Mouse (Mus musculus): ENCODE results near the gene St3gal6.
"Not testable (repeated sequence)": the region's sequence is repeated elsewhere in the genome, so short reads cannot be mapped to it uniquely, and the experiment has no call there.

St3gal6 gene

DNA sequence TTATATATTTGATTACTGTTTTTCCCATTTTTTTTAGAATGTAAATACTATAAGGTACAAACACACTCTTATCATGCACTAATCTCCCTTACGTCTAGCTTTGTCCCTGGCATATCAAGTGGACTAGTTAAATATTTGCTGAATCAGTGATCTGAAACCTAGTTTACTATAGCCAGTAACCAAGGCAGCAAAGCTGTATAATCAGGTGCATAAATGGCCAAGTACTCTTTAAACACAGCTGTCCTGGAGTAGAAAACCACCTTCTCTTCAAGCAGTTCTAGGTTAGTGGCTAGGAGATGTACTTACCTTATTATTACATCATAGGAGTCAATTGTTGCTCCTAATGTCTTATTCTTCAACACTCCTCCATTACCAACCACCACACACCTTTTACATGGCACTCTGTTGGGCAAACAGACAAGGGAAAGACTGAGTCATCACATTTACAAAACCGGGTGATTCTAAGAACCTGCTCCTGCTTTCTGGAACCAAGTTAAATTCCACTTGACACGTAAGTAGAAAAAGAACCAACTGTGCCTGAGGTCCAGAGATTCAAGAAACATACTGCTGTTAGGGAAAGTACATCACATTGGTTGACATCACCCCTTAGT is 48.4 kb downstream of the St3gal6 start:
- DNase-seq (ENCODE audit: low spot score in 2 of 2) = no peak

GRCm38 (mm10) chr16:58474875-58475274 is 49.2 kb downstream of the St3gal6 start:
- DNase-seq (ENCODE audit: low spot score in 2 of 2) = no peak

GRCm38 (mm10) chr16:58470841-58471240 is 53.2 kb downstream of the St3gal6 start:
- no peak for DNase-seq (ENCODE audit: low spot score in 2 of 2)

DNA sequence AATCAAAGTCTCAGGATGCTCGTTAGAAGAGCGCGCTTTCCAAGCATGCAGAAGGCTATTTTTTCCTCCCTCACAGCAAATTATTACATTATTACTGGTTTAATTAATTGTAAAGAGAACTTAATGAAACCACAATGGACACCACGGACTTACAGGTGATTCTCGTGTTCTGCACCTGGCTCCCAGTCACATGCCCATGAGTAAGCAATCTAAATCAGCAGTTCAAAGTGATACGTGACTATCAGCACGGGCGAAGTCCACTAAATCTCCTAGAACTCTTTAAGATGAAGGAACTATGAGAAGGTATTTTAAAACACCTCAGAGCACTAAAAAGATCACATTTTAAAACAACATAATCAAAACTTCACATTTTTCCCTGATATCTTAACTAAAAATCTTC is 54.0 kb downstream of the St3gal6 start:
- no peak for DNase-seq (ENCODE audit: low spot score in 2 of 2)

DNA sequence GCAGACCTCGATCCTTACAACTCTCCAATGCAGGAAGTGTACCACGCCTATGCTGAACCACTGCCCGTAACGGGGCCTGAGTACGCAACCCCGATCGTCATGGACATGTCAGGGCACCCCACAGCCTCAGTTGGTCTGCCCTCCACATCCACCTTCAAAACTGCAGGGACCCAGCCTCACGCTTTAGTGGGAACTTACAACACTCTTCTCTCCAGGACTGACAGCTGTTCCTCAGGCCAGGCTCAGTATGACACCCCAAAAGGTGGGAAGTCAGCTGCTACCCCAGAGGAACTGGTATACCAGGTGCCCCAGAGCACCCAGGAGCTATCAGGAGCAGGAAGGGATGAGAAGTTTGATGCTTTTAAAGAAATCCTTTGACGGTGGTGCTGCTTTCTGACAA is 58.6 kb downstream of the St3gal6 start:
- DNase-seq (ENCODE audit: low spot score in 2 of 2) = no peak

DNA sequence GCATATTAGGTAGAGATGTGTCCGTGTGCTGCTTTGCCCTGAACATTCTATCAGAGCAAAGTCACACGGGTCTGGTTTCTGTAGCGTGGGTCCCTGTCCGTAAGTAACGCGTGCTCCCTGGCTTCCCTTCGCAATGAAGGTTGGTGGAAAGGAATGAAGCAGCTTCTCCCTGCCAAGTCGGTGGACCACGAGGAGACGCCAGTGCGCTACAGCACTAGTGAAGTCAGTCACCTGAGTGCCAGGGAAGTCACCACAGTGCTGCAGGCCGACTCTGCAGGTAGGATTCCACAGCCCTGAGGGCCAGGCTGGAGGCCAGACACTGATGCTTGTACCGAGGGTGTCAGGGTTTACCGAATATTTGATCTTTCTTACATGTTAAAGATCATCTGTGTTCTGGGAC is 60.0 kb downstream of the St3gal6 start:
- no peak for DNase-seq (ENCODE audit: low spot score in 2 of 2)

DNA sequence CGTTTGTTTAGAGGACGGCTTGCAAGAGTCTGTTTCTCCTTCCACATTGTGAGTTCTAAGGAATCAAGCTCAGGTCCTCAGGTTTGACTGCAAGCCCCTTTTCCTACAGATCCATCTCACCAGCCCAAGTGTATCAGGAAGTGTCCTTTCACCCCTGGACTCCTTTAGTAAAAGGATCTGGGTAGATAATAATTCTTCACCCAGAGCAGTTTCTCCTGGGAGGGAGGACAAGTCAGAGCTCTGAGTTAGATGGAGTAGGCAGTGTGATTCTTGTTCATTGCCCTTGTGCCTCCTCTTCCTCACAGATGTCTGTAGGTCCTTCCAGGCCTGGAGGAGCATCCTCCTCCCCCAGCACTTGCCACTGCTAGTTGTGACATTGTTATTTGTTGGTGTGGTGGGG is 61.5 kb downstream of the St3gal6 start:
- no peak for DNase-seq (ENCODE audit: low spot score in 2 of 2)

GRCm38 (mm10) chr16:58461856-58462518 is 62.1 kb downstream of the St3gal6 start:
- DNase-seq (ENCODE audit: low spot score in 2 of 2) = no peak

DNA sequence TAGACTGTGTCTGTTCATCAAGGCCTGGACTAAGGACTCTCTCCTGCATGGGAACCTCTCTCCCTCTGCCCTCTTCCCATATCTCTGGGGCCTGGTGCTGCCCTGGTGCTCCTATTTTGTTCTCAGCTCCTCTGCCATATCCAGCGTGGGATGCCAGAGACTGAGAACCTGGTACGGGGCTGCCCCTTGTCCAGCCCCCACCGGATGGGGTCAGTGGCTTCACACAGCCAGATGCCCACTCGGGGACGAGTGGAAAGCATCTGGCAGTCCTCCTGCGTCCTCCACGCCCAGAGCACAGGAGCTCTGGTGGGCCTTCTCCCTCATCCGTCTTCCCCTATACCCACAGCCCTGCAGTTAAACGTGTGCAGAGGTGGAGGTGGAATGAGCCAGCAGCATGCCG is 63.7 kb downstream of the St3gal6 start:
- no peak for DNase-seq (ENCODE audit: low spot score in 2 of 2)

- DNase-seq (ENCODE audit: low spot score in 2 of 2) = not testable (repeated sequence)
Measured at GRCm38 (mm10) chr16:58459966-58460365, 64.1 kb downstream of the St3gal6 start.

DNA sequence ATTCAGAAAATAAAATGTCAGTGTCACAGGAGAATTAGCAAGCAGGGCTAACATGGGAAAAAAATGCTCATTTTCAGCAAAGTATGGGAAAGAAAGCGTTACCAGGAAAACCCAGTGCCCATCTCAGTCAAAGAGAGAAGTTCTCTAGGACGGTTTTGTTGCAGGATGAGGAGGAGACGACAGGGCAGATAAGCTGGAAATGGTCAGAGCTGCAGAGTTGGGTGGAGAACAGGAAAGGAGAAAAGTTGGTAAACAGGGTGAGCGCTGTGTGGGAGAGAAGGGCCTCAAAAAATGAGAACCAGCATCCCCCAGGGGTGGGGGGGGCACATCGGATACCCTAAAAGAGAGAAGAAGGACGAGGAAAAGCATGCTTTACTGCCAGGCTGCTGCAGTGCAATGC is 67.1 kb downstream of the St3gal6 start:
- no peak for DNase-seq (ENCODE audit: low spot score in 2 of 2)

- DNase-seq (ENCODE audit: low spot score in 2 of 2) = no peak
Measured at GRCm38 (mm10) chr16:58456445-58456844, 67.6 kb downstream of the St3gal6 start.

DNA sequence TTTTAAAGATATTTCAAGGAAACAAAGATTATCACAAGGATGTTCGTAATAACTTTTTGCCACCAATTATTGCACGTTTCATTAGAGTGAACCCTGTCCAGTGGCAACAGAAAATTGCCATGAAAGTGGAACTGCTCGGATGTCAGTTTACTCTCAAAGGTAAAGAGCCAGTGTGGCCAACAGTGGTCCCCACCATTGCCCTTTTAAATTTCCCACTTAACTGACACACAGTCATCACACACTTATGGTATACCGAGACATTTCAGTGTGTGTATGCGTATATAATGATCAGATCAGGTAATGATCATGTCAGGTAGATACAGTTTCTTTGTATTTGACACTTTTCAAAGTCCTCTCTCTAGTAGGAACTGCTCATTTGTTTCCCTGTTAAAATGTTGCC is 68.9 kb downstream of the St3gal6 start:
- DNase-seq (ENCODE audit: low spot score in 2 of 2) = no peak

GRCm38 (mm10) chr16:58454617-58455016 is 69.4 kb downstream of the St3gal6 start:
- peak in 1 of 2 experiments; percentile 65 for DNase-seq (ENCODE audit: low spot score in 2 of 2)

DNA sequence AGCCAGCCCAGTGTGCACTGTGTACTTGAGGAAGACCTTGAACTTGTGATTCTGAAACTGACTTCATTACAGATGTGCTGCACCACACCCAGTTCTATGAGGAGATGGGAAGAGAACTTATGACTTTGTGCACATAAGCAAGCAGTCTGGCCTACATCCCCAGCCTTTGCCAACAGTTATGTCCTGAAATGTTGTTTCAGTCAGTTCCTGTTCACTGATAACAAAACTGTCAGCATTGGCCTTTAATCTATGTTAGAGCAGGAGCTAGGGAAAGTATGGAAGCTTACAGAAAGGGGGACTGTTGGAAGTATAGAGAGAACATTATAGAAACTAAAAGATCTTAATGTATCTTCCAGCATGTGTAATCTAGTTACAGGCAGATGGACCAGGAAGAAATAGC is 70.2 kb downstream of the St3gal6 start:
- no peak for DNase-seq (ENCODE audit: low spot score in 2 of 2)

GRCm38 (mm10) chr16:58453138-58453537 is 70.9 kb downstream of the St3gal6 start:
- DNase-seq (ENCODE audit: low spot score in 2 of 2) = no peak

DNA sequence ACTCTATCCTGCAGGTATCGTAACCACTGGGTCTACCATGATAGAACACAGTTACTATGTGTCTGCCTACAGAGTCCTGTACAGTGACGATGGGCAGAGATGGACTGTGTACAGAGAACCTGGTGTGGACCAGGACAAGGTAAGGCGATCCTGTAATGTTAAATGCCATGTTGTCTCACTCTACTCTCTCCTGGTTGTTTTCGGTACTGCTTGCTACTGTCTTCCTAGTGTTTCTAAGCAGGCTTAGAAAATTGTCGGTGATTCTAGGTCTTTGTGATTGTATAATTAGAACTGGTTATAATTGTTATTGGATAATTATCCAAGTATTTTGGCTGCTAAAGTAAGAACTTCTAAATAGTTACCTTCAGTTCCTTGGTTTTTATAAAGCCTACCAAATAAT is 72.4 kb downstream of the St3gal6 start:
- no peak for DNase-seq (ENCODE audit: low spot score in 2 of 2)

GRCm38 (mm10) chr16:58450648-58451047 is 73.4 kb downstream of the St3gal6 start:
- no peak for DNase-seq (ENCODE audit: low spot score in 2 of 2)

- DNase-seq (ENCODE audit: low spot score in 2 of 2) = no peak
Measured at GRCm38 (mm10) chr16:58449073-58449472, 75.0 kb downstream of the St3gal6 start.

DNA sequence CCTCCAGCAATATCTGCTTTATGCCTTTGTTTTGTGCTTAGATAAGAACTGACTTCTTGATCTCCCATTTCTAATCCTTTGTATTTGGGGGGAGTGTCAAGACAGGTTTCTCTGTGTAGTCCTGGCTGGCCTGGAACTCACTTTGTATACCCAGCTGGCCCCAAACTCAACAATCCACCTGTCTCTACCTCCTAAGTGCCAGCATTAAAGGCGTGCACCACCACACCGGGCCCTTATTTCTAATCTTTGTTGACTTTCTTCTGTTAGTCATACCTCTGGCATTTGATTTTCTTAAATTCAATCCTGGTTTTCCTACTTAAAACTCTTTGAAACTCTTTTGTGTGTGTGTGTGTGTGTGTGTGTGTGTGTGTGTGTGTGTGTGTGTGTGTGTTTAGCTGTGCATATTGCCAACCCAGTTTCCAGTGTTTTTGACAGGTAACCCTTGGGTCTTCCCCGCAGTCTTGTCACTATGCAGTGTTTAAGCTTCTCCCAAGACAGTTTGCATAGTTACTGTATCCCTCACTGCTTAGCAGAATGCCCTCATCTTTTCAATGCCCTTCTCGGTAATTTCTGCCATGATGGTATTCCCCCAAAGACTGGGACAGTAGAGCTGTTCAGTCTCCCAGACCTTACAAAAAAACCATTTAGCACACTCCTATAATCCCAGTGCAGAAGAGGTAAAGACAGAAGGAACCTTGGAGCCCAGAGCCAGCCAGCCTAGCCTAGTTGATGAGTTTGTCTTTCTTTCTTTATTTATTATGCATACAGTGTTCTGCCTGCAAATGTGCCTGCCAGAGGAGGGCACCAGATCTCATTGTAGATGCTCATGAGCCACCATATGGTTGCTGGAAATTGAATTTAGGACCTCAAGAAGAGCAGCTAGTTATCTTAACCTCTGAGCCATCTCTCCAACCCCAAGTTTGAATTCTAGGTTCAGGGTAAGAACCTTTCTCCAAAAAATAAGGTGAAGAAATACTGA is 77.5 kb downstream of the St3gal6 start:
- no peak for DNase-seq (ENCODE audit: low spot score in 2 of 2)

DNA sequence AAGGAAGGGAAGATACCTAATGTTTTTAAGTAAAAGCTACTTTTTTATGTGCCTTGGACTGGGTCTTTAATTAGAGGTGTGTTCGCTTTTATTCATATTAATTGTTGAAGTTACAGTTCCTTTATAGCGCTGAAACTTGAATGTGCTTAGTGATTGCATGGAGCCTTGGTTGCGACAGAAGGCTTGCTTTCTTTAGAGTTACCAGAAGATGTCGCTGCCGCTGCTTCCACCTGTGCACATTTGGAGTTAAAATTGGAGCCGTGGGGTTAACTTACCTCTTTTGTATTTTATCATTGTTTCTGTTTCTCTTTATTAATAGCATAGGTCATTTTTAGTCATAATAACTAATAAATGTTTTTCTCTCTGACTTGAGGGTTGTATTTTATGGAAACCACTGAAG is 79.3 kb downstream of the St3gal6 start:
- DNase-seq (ENCODE audit: low spot score in 2 of 2) = no peak

DNA sequence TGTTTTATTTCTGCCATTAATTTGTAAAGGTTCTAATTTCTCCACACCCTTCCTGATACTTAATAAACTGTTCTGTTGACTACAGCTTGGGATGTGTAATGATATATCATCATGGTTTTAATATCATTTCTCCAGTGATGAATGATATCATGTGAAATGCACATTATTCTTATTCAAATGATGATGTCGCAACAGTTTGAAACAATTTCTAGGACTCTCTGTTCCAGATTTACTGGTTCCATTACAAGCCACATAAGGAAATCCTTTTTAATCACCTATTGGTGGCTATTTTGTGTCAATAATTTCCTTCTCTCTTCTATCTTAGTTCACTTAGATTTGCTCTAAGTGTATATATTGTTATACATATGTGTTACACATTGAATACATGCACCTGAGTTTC is 91.7 kb downstream of the St3gal6 start:
- DNase-seq (ENCODE audit: low spot score in 2 of 2) = no peak

- peak; percentile 33 to 58 for DNase-seq (ENCODE audit: low spot score in 2 of 2)
Measured at GRCm38 (mm10) chr16:58430246-58430645, 93.8 kb downstream of the St3gal6 start.

Data from right cerebral cortex, postnatal 10 days (tissue).